In genomic region chr14:74180066-74180465, GRCm38 (mm10) we compare ENCODE assay signal across 16 mouse cellular contexts.
"Had no signal": no experiment of that assay in that cellular context is flagged by ENCODE, and none has a peak within 500 bp of the region (broad histone marks: within the 10 kb centered on the region; RNA-seq: fewer than 3 reads in every experiment).

No protein-coding gene starts in this region.

- DNase-seq: retina, postnatal 1 day; right cerebral cortex, adult 18-20 months; right cerebral cortex, postnatal 14 days; right cerebral cortex, postnatal 25 days; right cerebral cortex, postnatal 4 days; spleen, adult 18-20 months; thymus, adult 18-20 months; thymus, adult 2 months; thymus, postnatal 14 days; thymus, postnatal 25 days; thymus, postnatal 36 days; thymus, postnatal 4 days had no signal

- H3K27ac ChIP-seq: neural tube, embryonic 13.5 days; neural tube, embryonic 15.5 days; stomach, embryonic 15.5 days; stomach, postnatal 0 days had no signal

- H3K36me3 ChIP-seq: neural tube, embryonic 13.5 days; neural tube, embryonic 15.5 days; stomach, embryonic 15.5 days had no signal

- H3K4me1 ChIP-seq: neural tube, embryonic 13.5 days; neural tube, embryonic 15.5 days; stomach, embryonic 15.5 days had no signal

- H3K9ac ChIP-seq: neural tube, embryonic 13.5 days; neural tube, embryonic 15.5 days; stomach, embryonic 15.5 days had no signal

- H3K9me3 ChIP-seq: neural tube, embryonic 13.5 days; neural tube, embryonic 15.5 days; stomach, embryonic 15.5 days had no signal

- H3K4me3 ChIP-seq: neural tube, embryonic 13.5 days; neural tube, embryonic 15.5 days; stomach, embryonic 15.5 days had no signal

- H3K4me2 ChIP-seq: neural tube, embryonic 13.5 days; neural tube, embryonic 15.5 days; stomach, embryonic 15.5 days had no signal

- H3K27me3 ChIP-seq: neural tube, embryonic 13.5 days; neural tube, embryonic 15.5 days; stomach, embryonic 15.5 days had no signal
